Mouse (Mus musculus) kidney, postnatal 36 days (tissue): ENCODE data around the gene Cntrob.

Source experiments
- DNase-seq, 2 experiments: peaks; one replicate each; pipeline ENCODE4 v3.0.0; 2021 to 2022; ENCODE audit warnings: mixed read lengths in 2 of 2

Cntrob gene

GRCm38 (mm10) chr11:69323667-69324111, at the start of gene Cntrob, which contains the start of gene Trappc1:
Cntrob (minus strand) TSS chr11:69323775.
Trappc1 (plus strand) TSS chr11:69323980.
- DNase-seq = peak; percentile 99

GRCm38 (mm10) chr11:69372780-69373170, 49.2 kb upstream of the Cntrob start:
- peak in 1 of 2 experiments; percentile 43 for DNase-seq

- peak; percentile 44 to 50 for DNase-seq
Measured at GRCm38 (mm10) chr11:69372056-69372779, 48.6 kb upstream of the Cntrob start.

- DNase-seq = no peak
Measured at GRCm38 (mm10) chr11:69371601-69372000, 48.0 kb upstream of the Cntrob start.

GRCm38 (mm10) chr11:69370817-69371215, 47.2 kb upstream of the Cntrob start:
- DNase-seq = no peak

- DNase-seq = no peak
Measured at GRCm38 (mm10) chr11:69369990-69370816, 46.6 kb upstream of the Cntrob start.

GRCm38 (mm10) chr11:69369215-69369989, 45.8 kb upstream of the Cntrob start, which contains the start of gene Chd3:
Chd3 (minus strand) TSS chr11:69369406.
- DNase-seq = no peak

GRCm38 (mm10) chr11:69368356-69369214, 45.0 kb upstream of the Cntrob start:
- peak; percentile 38 to 77 for DNase-seq

GRCm38 (mm10) chr11:69367616-69368355, 44.2 kb upstream of the Cntrob start:
- DNase-seq = peak; percentile 45 to 69

- DNase-seq = peak in 1 of 2 experiments; percentile 35
Measured at GRCm38 (mm10) chr11:69366855-69367615, 43.5 kb upstream of the Cntrob start.

- peak; percentile 98 to 99 for DNase-seq
Measured at GRCm38 (mm10) chr11:69366157-69366854, 42.7 kb upstream of the Cntrob start.

- no peak for DNase-seq
Measured at GRCm38 (mm10) chr11:69365722-69366121, 42.1 kb upstream of the Cntrob start.

GRCm38 (mm10) chr11:69364910-69365309, 41.3 kb upstream of the Cntrob start:
- DNase-seq = peak; percentile 98 to 99

- peak; percentile 62 to 82 for DNase-seq
Measured at GRCm38 (mm10) chr11:69364376-69364775, 40.8 kb upstream of the Cntrob start.

- DNase-seq = peak in 1 of 2 experiments; percentile 20
Measured at GRCm38 (mm10) chr11:69362479-69362878, 38.9 kb upstream of the Cntrob start.

GRCm38 (mm10) chr11:69362021-69362420, 38.4 kb upstream of the Cntrob start:
- no peak for DNase-seq

GRCm38 (mm10) chr11:69357690-69358089, 34.1 kb upstream of the Cntrob start:
- no peak for DNase-seq

- DNase-seq = no peak
Measured at GRCm38 (mm10) chr11:69356544-69356943, 33.0 kb upstream of the Cntrob start.

- no peak for DNase-seq
Measured at GRCm38 (mm10) chr11:69346441-69346840, 22.9 kb upstream of the Cntrob start.
